Mouse (Mus musculus): ENCODE data around the gene Nsg1.

GRCm38 (mm10) chr5:38173766-38174165, 14.1 kb upstream of the Nsg1 start:
- TF ChIP-seq CTCF (IDR thresholded peaks at IDR 0.05; ENCODE audit: borderline replicate concordance, insufficient read depth, low read depth, low read length), result no peak
- TF ChIP-seq POLR2A (IDR thresholded peaks at IDR 0.05; ENCODE audit: borderline replicate concordance, insufficient read depth, low read length), result no peak

Data from cerebellum, adult 2 months (tissue).